ENCODE assay signal across 1 mouse cellular context in genomic region chr3:132655955-132656354, GRCm38 (mm10).
TF ChIP-seq lines count a peak whose summit lies in the region.

No protein-coding gene starts in this region.

TF ChIP-seq in CH12.LX, 34 proteins besides CTCF, POLR2A, EP300 and RAD21 (continued from another document):
- TF ChIP-seq TCF12 (IDR thresholded peaks at IDR 0.05; ENCODE audit: low read depth, low read length) (no peak), MAFK (IDR thresholded peaks at IDR 0.05; ENCODE audit: insufficient replicate concordance, low read length) (no peak), NELFE (IDR thresholded peaks at IDR 0.05; ENCODE audit: low read depth, low read length) (no peak), E2F4 (IDR thresholded peaks at IDR 0.05; ENCODE audit: insufficient replicate concordance, low read depth, low read length) (no peak)
